ENCODE assay signal across 7 mouse cellular contexts in the genomic region with DNA sequence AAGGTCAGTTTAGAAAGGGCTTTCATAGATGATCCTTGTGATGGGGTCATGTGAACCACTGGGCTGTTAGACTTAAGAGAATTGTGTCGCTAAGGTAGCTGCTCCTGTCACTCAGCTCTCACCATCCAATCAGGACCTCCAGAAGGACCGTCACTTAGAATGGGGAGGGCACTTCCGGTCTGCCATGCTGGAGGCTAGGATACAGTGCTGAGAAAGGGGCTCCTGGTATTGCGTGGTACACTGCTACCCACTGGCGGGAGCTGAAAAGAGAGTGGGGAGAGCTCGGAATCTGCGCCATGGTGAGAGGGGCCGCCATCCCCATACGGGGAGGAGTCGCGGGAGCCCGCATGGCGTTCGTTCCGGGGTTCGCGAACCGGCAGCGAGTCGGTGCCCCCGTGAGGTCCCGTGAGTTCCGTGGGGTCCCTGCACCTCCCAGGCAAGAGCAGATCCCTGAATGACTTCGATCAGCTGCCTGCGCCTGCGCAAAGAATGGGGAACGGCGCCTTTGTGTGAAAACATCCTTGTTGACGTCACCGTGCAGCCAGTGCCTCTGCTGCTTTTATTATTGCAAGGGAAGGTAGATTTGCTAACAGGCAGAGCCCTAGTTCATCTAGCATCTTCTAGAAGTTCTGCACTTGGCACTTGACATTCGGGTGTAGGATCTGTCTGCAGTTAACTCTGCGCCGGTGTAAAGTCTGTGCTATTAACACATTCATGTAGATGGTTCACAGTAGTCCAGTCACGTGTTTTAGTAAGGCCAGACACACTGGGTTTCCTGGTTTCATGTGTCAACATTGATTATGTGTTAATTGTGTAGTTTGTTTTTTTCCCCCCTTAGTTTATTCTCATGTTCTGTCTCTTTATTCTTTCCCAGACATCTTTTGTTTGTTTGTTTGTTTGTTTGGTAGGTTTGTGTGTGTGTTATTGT. TPM values are rescaled to one million over a fixed set of nuclear protein-coding genes. Genes with fewer than 3 reads are reported as not detected.
DNase-seq lines count a peak whose midpoint lies in the region; ATAC-seq and TF ChIP-seq lines count a peak whose summit lies in the region.

Gene Gm4924, plus strand, starts transcription at position 173 of the 928 bp plus-strand sequence.

- H3K27me3 ChIP-seq in intestine, postnatal 0 days (replicated peaks; ENCODE audit: control insufficient read depth, insufficient read depth, low read length) = no peaks in the 10 kb centered on the region
- no peaks in the 10 kb centered on the region for H3K27me3 ChIP-seq in midbrain, embryonic 12.5 days
- no peaks in the 10 kb centered on the region for H3K27me3 ChIP-seq in small intestine, adult 2 months (ENCODE audit: control insufficient read depth, insufficient read depth, low read length)

- TF ChIP-seq POLR2A in small intestine, adult 2 months (IDR thresholded peaks at IDR 0.05; ENCODE audit: low read depth, low read length) = no peak

- ATAC-seq in intestine, postnatal 0 days = peak; percentile 98
- ATAC-seq in midbrain, embryonic 12.5 days (ENCODE audit: low FRiP score, low read depth) = peak; percentile 100

- peak; percentile 69 for DNase-seq in adrenal gland, adult 8-10 months
- peak; percentile 80 for DNase-seq in embryo, embryonic 11.5 days (ENCODE audit: low read depth, low spot score)
- peak; percentile 34 for DNase-seq in gonadal fat pad, adult 2 months (ENCODE audit: low read depth)
- peak; percentile 83 for DNase-seq in left cerebral cortex, postnatal 4 days

- H3K4me1 ChIP-seq in intestine, postnatal 0 days (replicated peaks; ENCODE audit: control insufficient read depth, insufficient read depth, low read length) = no peaks in the 10 kb centered on the region
- 0 out of 2 replicates have a peak, but pooled peaks cover 2% of the 10 kb centered on the region for H3K4me1 ChIP-seq in midbrain, embryonic 12.5 days
- H3K4me1 ChIP-seq in small intestine, adult 2 months (ENCODE audit: control insufficient read depth, insufficient read depth, insufficient read length, low read length) = no peaks in the 10 kb centered on the region

- peak within 1 kb of the TSS; percentile 63 for H3K27ac ChIP-seq in intestine, postnatal 0 days (ENCODE audit: low read depth, low read length)
- H3K27ac ChIP-seq in midbrain, embryonic 12.5 days (replicated peaks) = peak within 1 kb of the TSS; percentile 96
- peak within 1 kb of the TSS; percentile 64 for H3K27ac ChIP-seq in small intestine, adult 2 months (ENCODE audit: insufficient read depth, low read depth, low read length)

- H3K9ac ChIP-seq in intestine, postnatal 0 days (ENCODE audit: low read depth, low read length) = peak within 1 kb of the TSS; percentile 45
- peak within 1 kb of the TSS; percentile 79 for H3K9ac ChIP-seq in midbrain, embryonic 12.5 days (replicated peaks)

- peak within 1 kb of the TSS; percentile 54 for H3K4me3 ChIP-seq in intestine, postnatal 0 days (ENCODE audit: low read depth, low read length)
- H3K4me3 ChIP-seq in midbrain, embryonic 12.5 days = peak within 1 kb of the TSS; percentile 69
- H3K4me3 ChIP-seq in small intestine, adult 2 months (ENCODE audit: low read depth, low read length) = peak within 1 kb of the TSS; percentile 88

- WGBS in intestine, postnatal 0 days = 3% methylated on average over 34 of the region's 34 CpGs
- 5% methylated on average over 34 of the region's 34 CpGs for WGBS in midbrain, embryonic 12.5 days
- 2% methylated on average over 34 of the region's 34 CpGs for WGBS in small intestine, adult 2 months

- peak within 1 kb of the TSS; percentile 64 for H3K4me2 ChIP-seq in intestine, postnatal 0 days (replicated peaks; ENCODE audit: low read depth)
- H3K4me2 ChIP-seq in midbrain, embryonic 12.5 days (replicated peaks) = peak within 1 kb of the TSS; percentile 54

- intact Hi-C loops in left cerebral cortex, postnatal 4 days (cut with DNase I) = loop anchor here (10.0 kb wide), 1 partner anchor 110 kb away; the partner anchor contains the start of gene Zfp938

- H3K9me3 ChIP-seq in intestine, postnatal 0 days (ENCODE audit: control insufficient read depth) = no peaks in the 10 kb centered on the region
- H3K9me3 ChIP-seq in midbrain, embryonic 12.5 days = peaks cover 26% of the 10 kb centered on the region

- H3K36me3 ChIP-seq in intestine, postnatal 0 days (ENCODE audit: control insufficient read depth, insufficient read depth) = no peaks in the 10 kb centered on the region
- H3K36me3 ChIP-seq in midbrain, embryonic 12.5 days = 0 out of 2 replicates have a peak, but pooled peaks cover 10% of the 10 kb centered on the region
- H3K36me3 ChIP-seq in small intestine, adult 2 months (ENCODE audit: control insufficient read depth, insufficient read depth, low read length) = no peaks in the 10 kb centered on the region

- TF ChIP-seq CTCF in intestine, postnatal 0 days (IDR thresholded peaks at IDR 0.05; ENCODE audit: low read depth) = peak; percentile 22; the same call in 1 of the 2 replicates
- no peak for TF ChIP-seq CTCF in small intestine, adult 2 months (IDR thresholded peaks at IDR 0.05; ENCODE audit: extremely low read depth, insufficient read length, insufficient replicate concordance, low read depth, low read length)

RNA-seq across cellular contexts. Expression of gene Gm4924, which starts in this region (rescaled TPM):
- 10 to 100 TPM in 1 of 4 experiments, 1 to 10 TPM in 3; 6.2 to 12.1 (median 7.0) TPM for total RNA-seq in adrenal gland, adult 8-10 months (2022)
- polyA plus RNA-seq in gonadal fat pad, adult 2 months (2012; rRNA removed) = 1.6 and 2.3 TPM in 2 replicates
- polyA plus RNA-seq in intestine, postnatal 0 days (2015; fragmentation: Nextera tagmentation; extraction: Ambion mirVana) = 3.8 and 4.3 TPM in 2 replicates
- total RNA-seq in left cerebral cortex, postnatal 4 days (2021) = 10 to 100 TPM in 1 of 2 experiments, 1 to 10 TPM in 1; 9.6 to 10.0 TPM
- 14.8 and 17.3 TPM in 2 replicates for polyA plus RNA-seq in midbrain, embryonic 12.5 days (2016; fragmentation: Nextera tagmentation; extraction: Ambion mirVana)
- 0.09 TPM in 1 of 2 replicates, not detected in the other for polyA plus RNA-seq in small intestine, adult 2 months (2012; rRNA removed)

Comparison
In these comparisons a context has a peak if more than half of its experiments do, and no peak if none do; other contexts are left out.
1. Peak in every context shown above with its lines: DNase-seq, ATAC-seq, H3K4me3 ChIP-seq and H3K27ac ChIP-seq.